Mouse (Mus musculus): Measurements from ENCODE around the gene Cic.

- no peak for TF ChIP-seq CTCF (IDR thresholded peaks at IDR 0.05; ENCODE audit: low read depth, low read length)
- TF ChIP-seq POLR2A (IDR thresholded peaks at IDR 0.05; ENCODE audit: borderline replicate concordance, low read depth, low read length) = no peak
Measured at GRCm38 (mm10) chr7:25277405-25277804, 9.9 kb downstream of the Cic start.

Data from bone marrow macrophage, adult 2 months (primary cell).